Mouse (Mus musculus) megakaryocyte-erythroid progenitor cell, adult 5 weeks (primary cell): ENCODE measurements around the gene Il5. TPM values are rescaled to one million over a fixed set of nuclear protein-coding genes. Genes with fewer than 3 reads are reported as not detected.

ENCODE experiments used
- polyA plus RNA-seq: library from polyadenylated mRNA; stranded (reverse); fragments of >175 nt; gene quantifications from 2 replicates; pipeline ENCODE4 v1.2.3, GENCODE M21; 2012

Gene Il5
- not detected in 2 replicates for polyA plus RNA-seq

GRCm38 (mm10) chr11:53720715-53721114, at the start of gene Il5:
TSS of gene Il5 (plus strand) at chr11:53720794.

GRCm38 (mm10) chr11:53706934-53707717, 13.5 kb upstream of the Il5 start, which contains the start of gene Rad50:
TSS of gene Rad50 (minus strand) at chr11:53707319.

GRCm38 (mm10) chr11:53769760-53770124, 49.1 kb downstream of the Il5 start, which contains the start of gene Irf1:
TSS of gene Irf1 (plus strand) at chr11:53770014.

GRCm38 (mm10) chr11:53773087-53773486, 52.5 kb downstream of the Il5 start, which contains the start of gene Gm17334:
TSS of gene Gm17334 (minus strand) at chr11:53773187.

Other genes with a start within 250 kb of the Il5 start
- gene Gm9945, start 240.6 kb upstream of the Il5 start, polyA plus RNA-seq, result not detected in 2 replicates
- gene Sowaha, start 240.5 kb upstream of the Il5 start, polyA plus RNA-seq, result 1.00 and 1.1 TPM in 2 replicates
- 36.4 and 55.7 TPM in 2 replicates for gene Sept8, start 201.5 kb upstream of the Il5 start, polyA plus RNA-seq
- 5.3 and 7.8 TPM in 2 replicates for gene Kif3a, start 153.4 kb upstream of the Il5 start, polyA plus RNA-seq
- gene Il4, start 102.1 kb upstream of the Il5 start, polyA plus RNA-seq, result not detected in 2 replicates
- 0.05 and 0.10 TPM in 2 replicates for gene Il13, start 86.1 kb upstream of the Il5 start, polyA plus RNA-seq
- gene Rad50, start 13.5 kb upstream of the Il5 start, polyA plus RNA-seq, result 10.9 and 14.4 TPM in 2 replicates
- gene Irf1, start 49.2 kb downstream of the Il5 start, polyA plus RNA-seq, result 31.7 and 37.3 TPM in 2 replicates
- 0.15 TPM in 1 of 2 replicates, not detected in the other for gene Gm17334, start 52.4 kb downstream of the Il5 start, polyA plus RNA-seq
- 6.5 and 7.3 TPM in 2 replicates for gene Gm12216, start 138.5 kb downstream of the Il5 start, polyA plus RNA-seq
- 12.1 and 13.0 TPM in 2 replicates for gene Slc22a5, start 170.9 kb downstream of the Il5 start, polyA plus RNA-seq